Mouse (Mus musculus) ES-Bruce4 (cell line): ENCODE measurements around the gene Abhd12b.

Source experiments
- CTCF ChIP-seq: IDR thresholded peaks from one replicate; pipeline ENCODE4 v1.8.1; 2011; ENCODE audit warnings: low read depth, low read length
- EP300 ChIP-seq: IDR thresholded peaks from 2 replicates; pipeline ENCODE4 v1.6.1; 2011; ENCODE audit warnings: low read depth, low read length; ENCODE audit not compliant: insufficient read depth
- POLR2A ChIP-seq: IDR thresholded peaks from one replicate; pipeline ENCODE4 v1.8.1; 2011; ENCODE audit warnings: low read length; ENCODE audit not compliant: insufficient read depth

- TF ChIP-seq CTCF = no peak
- TF ChIP-seq EP300 = no peak
- TF ChIP-seq POLR2A = no peak
Observed at GRCm38 (mm10) chr12:70134627-70135235, 19.2 kb upstream of the Abhd12b start.
